Mouse (Mus musculus) thymus, adult 2 months (tissue): Measurements from ENCODE around the gene Vip.

Experiments
- CTCF ChIP-seq: fragments of 200-500 bp; IDR thresholded peaks from 2 replicates; pipeline ENCODE4 v1.5.1; 2012; ENCODE audit warnings: mild to moderate bottlenecking, control low read depth, low read length, moderate library complexity, borderline replicate concordance; ENCODE audit not compliant: control insufficient read depth, poor library complexity, insufficient read depth; ENCODE audit errors: extremely low read depth
- POLR2A ChIP-seq: fragments of 200-500 bp; IDR thresholded peaks from 2 replicates; pipeline ENCODE4 v1.6.1; 2012; ENCODE audit warnings: mild to moderate bottlenecking, low read length, control low read depth, moderate library complexity; ENCODE audit not compliant: control insufficient read depth, poor library complexity, insufficient read depth; ENCODE audit errors: extremely low read depth

- TF ChIP-seq CTCF (no peak), POLR2A (no peak)
Observed at GRCm38 (mm10) chr10:5594457-5594856, 44.6 kb upstream of the Vip start.
